Mouse (Mus musculus) embryonic facial prominence, embryonic 12.5 days (tissue): ENCODE data around the gene Ranbp3. TPM values are rescaled to one million over a fixed set of nuclear protein-coding genes. Genes with fewer than 3 reads are reported as not detected.

Experiments used
- ATAC-seq: fragments of 200-750 bp; cut with Nextera tagmentation; 2 replicates; pipeline ENCODE4 v1.8.0; 2017; ENCODE audit not compliant: insufficient number of reproducible peaks, insufficient read depth, low FRiP score, low TSS enrichment
- H3K27ac ChIP-seq: fragments of 300-500 bp; sonication (generic); 2 replicates; pipeline ENCODE4 v1.5.1; 2016; ENCODE audit warnings: mild to moderate bottlenecking
- H3K27me3 ChIP-seq: fragments of 300-500 bp; sonication (generic); 2 replicates; pipeline ENCODE4 v1.6.1; 2016; ENCODE audit warnings: mild to moderate bottlenecking, moderate library complexity
- H3K36me3 ChIP-seq: fragments of 300-500 bp; sonication (generic); 2 replicates; pipeline ENCODE4 v1.6.1; 2016; ENCODE audit warnings: mild to moderate bottlenecking
- H3K4me1 ChIP-seq: fragments of 300-500 bp; sonication (generic); 2 replicates; pipeline ENCODE4 v1.6.1; 2016
- H3K4me2 ChIP-seq: fragments of 300-500 bp; sonication (generic); replicated peaks from 2 replicates; pipeline ENCODE4 v1.6.1; 2016; ENCODE audit warnings: mild to moderate bottlenecking, moderate library complexity
- H3K4me3 ChIP-seq: fragments of 300-500 bp; sonication (generic); 2 replicates; pipeline ENCODE4 v1.5.1; 2016; ENCODE audit warnings: mild to moderate bottlenecking
- H3K9ac ChIP-seq: fragments of 300-500 bp; sonication (generic); 2 replicates; pipeline ENCODE4 v1.6.1; 2016; ENCODE audit warnings: mild to moderate bottlenecking, moderate library complexity
- H3K9me3 ChIP-seq: fragments of 300-500 bp; sonication (generic); 2 replicates; pipeline ENCODE4 v1.6.1; 2016; ENCODE audit warnings: mild to moderate bottlenecking, moderate library complexity
- WGBS: fragments of 180-500 bp; shearing (Covaris S2); methylation state at CpG from one replicate; pipeline ENCODE4 v1.1.7; 2016; 5-methylcytosine and 5-hydroxymethylcytosine counted together
- polyA plus RNA-seq: library from polyadenylated mRNA; unstranded; fragments of >200 nt; fragmentation: Nextera tagmentation; extraction: Ambion mirVana; gene quantifications from 2 replicates; pipeline ENCODE4 v1.2.1, GENCODE M21; 2016

Ranbp3 gene
- polyA plus RNA-seq, 1 experiment from 2014 or later: 108 TPM

- 30% methylated on average over 12 of the region's 12 CpGs for WGBS
- Histone ChIP-seq H3K9me3 (no peaks in the 10 kb centered on the region), H3K4me2 (no peak overlapping the region), H3K9ac (no peak overlapping the region), H3K27ac (no peak overlapping the region), H3K27me3 (0 out of 2 replicates have a peak, but pooled peaks cover 1% of the 10 kb centered on the region), H3K4me1 (peaks cover 20% of the 10 kb centered on the region), H3K36me3 (peaks cover 10% of the 10 kb centered on the region), H3K4me3 (no peak overlapping the region)
- ATAC-seq: no peak
Observed at GRCm38 (mm10) chr17:56728117-56728516, 55.0 kb downstream of the Ranbp3 start.

- whole genome bisulfite sequencing: 42% methylated on average over 6 of the region's 6 CpGs
Observed at GRCm38 (mm10) chr17:56729151-56729550, 56.1 kb downstream of the Ranbp3 start.

GRCm38 (mm10) chr17:56729656-56730055 is 56.6 kb downstream of the Ranbp3 start:
- Histone ChIP-seq H3K36me3 (0 out of 2 replicates have a peak, but pooled peaks cover 4% of the 10 kb centered on the region), H3K4me3 (no peak overlapping the region), H3K27ac (no peak overlapping the region), H3K4me1 (peaks cover 20% of the 10 kb centered on the region), H3K27me3 (0 out of 2 replicates have a peak, but pooled peaks cover 4% of the 10 kb centered on the region), H3K4me2 (no peak overlapping the region), H3K9me3 (no peaks in the 10 kb centered on the region), H3K9ac (no peak overlapping the region)
- WGBS: 60% methylated on average over 2 of the region's 2 CpGs
- no peak for ATAC-seq

More at GRCm38 (mm10) chr17:56729151-56729550, 56.1 kb downstream of the Ranbp3 start:
- 0 out of 2 replicates have a peak, but pooled peaks cover 4% of the 10 kb centered on the region for H3K36me3 ChIP-seq
- H3K4me3 ChIP-seq: no peak overlapping the region
- H3K27me3 ChIP-seq: 0 out of 2 replicates have a peak, but pooled peaks cover 4% of the 10 kb centered on the region
- H3K4me2 ChIP-seq: no peak overlapping the region
- no peak overlapping the region for H3K27ac ChIP-seq
- H3K4me1 ChIP-seq: peaks cover 20% of the 10 kb centered on the region
- no peaks in the 10 kb centered on the region for H3K9me3 ChIP-seq
- no peak for ATAC-seq
- no peak overlapping the region for H3K9ac ChIP-seq

- Histone ChIP-seq H3K36me3 (no peaks in the 10 kb centered on the region), H3K27me3 (0 out of 2 replicates have a peak, but pooled peaks cover 7% of the 10 kb centered on the region), H3K9ac (no peak overlapping the region), H3K27ac (no peak overlapping the region), H3K4me1 (no peaks in the 10 kb centered on the region), H3K4me2 (no peak overlapping the region), H3K9me3 (no peaks in the 10 kb centered on the region; the same call in 1 of the 2 replicates), H3K4me3 (no peak overlapping the region)
- 41% methylated on average over 8 of the region's 8 CpGs for WGBS
- no peak for ATAC-seq
Observed at GRCm38 (mm10) chr17:56736534-56736933, 63.4 kb downstream of the Ranbp3 start.

GRCm38 (mm10) chr17:56738221-56738620 is 65.1 kb downstream of the Ranbp3 start:
- H3K9me3 ChIP-seq: no peaks in the 10 kb centered on the region; the same call in 1 of the 2 replicates
- 84% methylated on average over 10 of the region's 10 CpGs for WGBS
- 0 out of 2 replicates have a peak, but pooled peaks cover 5% of the 10 kb centered on the region for H3K27me3 ChIP-seq
- no peaks in the 10 kb centered on the region for H3K4me1 ChIP-seq
- ATAC-seq: no peak
- H3K4me3 ChIP-seq: no peak overlapping the region
- no peak overlapping the region for H3K27ac ChIP-seq
- no peak overlapping the region for H3K4me2 ChIP-seq
- no peak overlapping the region for H3K9ac ChIP-seq
- no peaks in the 10 kb centered on the region for H3K36me3 ChIP-seq

GRCm38 (mm10) chr17:56740118-56740787 is 67.2 kb downstream of the Ranbp3 start:
- Histone ChIP-seq H3K27me3 (0 out of 2 replicates have a peak, but pooled peaks cover 3% of the 10 kb centered on the region), H3K36me3 (no peaks in the 10 kb centered on the region), H3K27ac (no peak overlapping the region), H3K9me3 (no peaks in the 10 kb centered on the region; the same call in 1 of the 2 replicates), H3K4me2 (no peak overlapping the region), H3K4me1 (no peaks in the 10 kb centered on the region), H3K4me3 (no peak overlapping the region), H3K9ac (no peak overlapping the region)
- no peak for ATAC-seq
- 76% methylated on average over 17 of the region's 17 CpGs for WGBS

- no peak overlapping the region for H3K4me3 ChIP-seq
- no peak overlapping the region for H3K27ac ChIP-seq
- ATAC-seq: no peak
- H3K27me3 ChIP-seq: 0 out of 2 replicates have a peak, but pooled peaks cover 3% of the 10 kb centered on the region
- H3K36me3 ChIP-seq: no peaks in the 10 kb centered on the region
- H3K9me3 ChIP-seq: no peaks in the 10 kb centered on the region; the same call in 1 of the 2 replicates
- WGBS: 77% methylated on average over 17 of the region's 17 CpGs
- H3K4me1 ChIP-seq: no peaks in the 10 kb centered on the region
- H3K9ac ChIP-seq: no peak overlapping the region
- no peak overlapping the region for H3K4me2 ChIP-seq
Observed at GRCm38 (mm10) chr17:56740788-56741160, 67.7 kb downstream of the Ranbp3 start.

GRCm38 (mm10) chr17:56744173-56744572 is 71.1 kb downstream of the Ranbp3 start:
- WGBS: 53% methylated on average over 5 of the region's 5 CpGs
- Histone ChIP-seq H3K4me3 (no peak overlapping the region), H3K4me2 (no peak overlapping the region), H3K36me3 (no peaks in the 10 kb centered on the region), H3K9ac (no peak overlapping the region), H3K9me3 (no peaks in the 10 kb centered on the region), H3K4me1 (no peaks in the 10 kb centered on the region), H3K27me3 (0 out of 2 replicates have a peak, but pooled peaks cover 3% of the 10 kb centered on the region), H3K27ac (peak overlapping the region; percentile 54; the same call in 1 of the 2 replicates)
- ATAC-seq: no peak

GRCm38 (mm10) chr17:56751404-56752072 is 78.4 kb downstream of the Ranbp3 start:
- H3K9ac ChIP-seq: no peak overlapping the region
- WGBS: 23% methylated on average over 71 of the region's 71 CpGs
- H3K4me2 ChIP-seq: peak overlapping the region; percentile 42
- H3K9me3 ChIP-seq: no peaks in the 10 kb centered on the region
- peaks cover 64% of the 10 kb centered on the region for H3K27me3 ChIP-seq
- no peak overlapping the region for H3K27ac ChIP-seq
- H3K4me3 ChIP-seq: peak overlapping the region; percentile 20
- H3K4me1 ChIP-seq: peaks cover 13% of the 10 kb centered on the region; the same call in 1 of the 2 replicates
- H3K36me3 ChIP-seq: no peaks in the 10 kb centered on the region
- peak; percentile 36; the same call in 1 of the 2 replicates for ATAC-seq

- no peak overlapping the region for H3K4me2 ChIP-seq
- H3K4me1 ChIP-seq: peaks cover 26% of the 10 kb centered on the region
- 15% methylated on average over 15 of the region's 15 CpGs for WGBS
- no peaks in the 10 kb centered on the region for H3K9me3 ChIP-seq
- H3K27me3 ChIP-seq: peaks cover 82% of the 10 kb centered on the region
- no peak overlapping the region for H3K9ac ChIP-seq
- H3K4me3 ChIP-seq: no peak overlapping the region
- H3K36me3 ChIP-seq: no peaks in the 10 kb centered on the region
- no peak overlapping the region for H3K27ac ChIP-seq
- no peak for ATAC-seq
Observed at GRCm38 (mm10) chr17:56753452-56753851, 80.4 kb downstream of the Ranbp3 start.

- 10% methylated on average over 36 of the region's 36 CpGs for WGBS
- Histone ChIP-seq H3K9me3 (no peaks in the 10 kb centered on the region), H3K4me1 (peaks cover 26% of the 10 kb centered on the region), H3K27me3 (peaks cover 82% of the 10 kb centered on the region), H3K27ac (no peak overlapping the region), H3K36me3 (no peaks in the 10 kb centered on the region), H3K4me3 (0 out of 2 replicates have a peak overlapping the region, but pooled peaks have one; percentile 6), H3K4me2 (no peak overlapping the region), H3K9ac (no peak overlapping the region)
- ATAC-seq: no peak
Observed at GRCm38 (mm10) chr17:56754271-56755185, 81.4 kb downstream of the Ranbp3 start.
